Mouse (Mus musculus) lung, adult 2 months (tissue): ENCODE data around the gene Disp1. TPM values are rescaled to one million over a fixed set of nuclear protein-coding genes. Genes with fewer than 3 reads are reported as not detected.

Experiments used
- DNase-seq: peaks from one replicate; pipeline ENCODE4 v3.0.0; 2022
- H3K4me1 ChIP-seq: fragments of 200-500 bp; 2 replicates; pipeline ENCODE4 v1.6.1; 2011; ENCODE audit warnings: low read length; ENCODE audit not compliant: control insufficient read depth, insufficient read depth
- H3K4me3 ChIP-seq: fragments of 200-500 bp; replicated peaks from 2 replicates; pipeline ENCODE3; 2011; ENCODE audit warnings: low read depth, mild to moderate bottlenecking, control low read depth, low read length; ENCODE audit errors: extremely low read depth
- CTCF ChIP-seq: fragments of 200-500 bp; IDR thresholded peaks from 2 replicates; pipeline ENCODE4 v1.5.1; 2011; ENCODE audit warnings: mild to moderate bottlenecking, low read length, control low read depth; ENCODE audit not compliant: insufficient read depth
- POLR2A ChIP-seq: fragments of 200-500 bp; IDR thresholded peaks from 2 replicates; pipeline ENCODE4 v1.6.1; 2011; ENCODE audit warnings: low read depth, mild to moderate bottlenecking, control low read depth, low read length, borderline replicate concordance; ENCODE audit errors: extremely low read depth
- WGBS: fragments of 180-500 bp; shearing (Covaris S2); methylation state at CpG from one replicate; pipeline ENCODE4 v1.1.7; 2018; 5-methylcytosine and 5-hydroxymethylcytosine counted together
- polyA plus RNA-seq: library from polyadenylated mRNA; depleted of rRNA; stranded (reverse); fragments of >200 nt; gene quantifications from 2 replicates; pipeline ENCODE4 v1.2.3, GENCODE M21; 2012; rRNA removed

The Disp1 gene
- polyA plus RNA-seq, 1 experiment, result 9.7 TPM

DNA sequence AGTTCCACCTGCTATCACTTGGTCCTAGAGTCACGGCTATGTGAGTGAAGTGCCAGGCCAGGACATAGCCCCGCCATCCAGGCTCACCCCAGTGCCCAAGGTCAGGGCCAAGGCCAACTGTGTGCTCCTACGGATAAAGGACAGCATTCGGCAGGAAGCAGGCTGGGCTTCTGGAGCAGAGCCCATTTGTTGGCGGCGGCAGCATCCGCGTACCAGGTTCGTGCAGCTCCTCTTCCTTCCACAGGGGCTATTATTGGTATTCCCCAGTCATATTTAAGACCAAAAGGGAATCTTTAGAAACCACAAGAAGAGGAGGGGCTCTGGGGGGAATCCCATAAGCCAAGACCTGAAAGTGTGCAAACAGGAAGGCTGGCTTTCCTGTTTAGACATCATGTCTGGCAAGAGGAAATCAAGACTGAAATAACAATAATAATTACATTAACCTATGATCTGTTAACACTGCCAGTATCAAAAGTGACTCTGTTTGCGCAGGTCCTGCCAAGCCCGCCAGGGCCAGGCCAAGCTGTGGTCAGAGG, 180.4 kb downstream of the Disp1 start:
- Histone ChIP-seq H3K4me1 (peaks cover 5% of the 10 kb centered on the region), H3K4me3 (no peak overlapping the region)
- 27% methylated on average over 11 of the region's 11 CpGs for WGBS
- TF ChIP-seq POLR2A (no peak), CTCF (no peak)
- no peak for DNase-seq

DNA sequence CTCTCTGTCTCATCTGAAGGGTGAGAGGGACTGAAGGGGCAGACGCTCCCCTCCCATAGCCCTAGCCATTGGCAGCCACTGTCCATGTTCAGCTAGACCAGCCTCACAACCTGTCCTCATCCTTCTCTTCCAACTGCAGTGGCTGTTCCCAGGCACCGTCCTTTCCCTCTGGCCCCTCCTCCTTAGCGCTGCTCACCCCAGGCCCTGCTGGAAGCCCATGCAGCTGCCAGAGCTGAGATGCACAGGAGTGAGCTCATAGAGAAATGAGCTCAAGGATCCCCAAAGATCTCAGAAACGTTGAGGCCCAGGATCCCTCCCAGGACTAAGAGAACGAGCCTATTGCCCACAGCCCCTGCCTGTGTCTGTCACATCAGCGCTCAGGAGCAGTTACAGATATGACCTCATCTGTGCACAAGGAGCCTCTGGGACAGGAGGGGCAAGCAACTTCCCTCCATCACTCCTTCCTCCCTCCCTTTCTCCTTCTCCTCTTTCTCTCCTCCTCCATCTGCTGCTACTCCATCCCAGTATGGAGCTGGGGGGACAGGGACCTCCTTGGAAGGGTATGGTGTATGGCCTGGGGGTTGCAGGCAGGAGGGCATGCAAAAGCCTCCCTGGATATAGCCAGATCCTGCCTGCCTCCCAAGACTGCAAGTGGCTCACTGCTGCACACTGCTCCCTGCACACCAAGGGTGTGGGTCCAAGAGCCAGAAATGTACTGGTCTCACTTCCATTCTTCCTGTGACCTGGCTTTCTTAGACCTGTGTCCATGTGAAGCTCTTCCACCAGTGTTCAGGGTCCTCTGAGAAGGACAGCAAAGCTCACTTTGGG, 181.2 kb downstream of the Disp1 start:
- 60% methylated on average over 6 of the region's 6 CpGs for WGBS
- Histone ChIP-seq H3K4me1 (peaks cover 5% of the 10 kb centered on the region), H3K4me3 (no peak overlapping the region)
- DNase-seq, result no peak
- TF ChIP-seq CTCF (no peak), POLR2A (no peak)

DNA sequence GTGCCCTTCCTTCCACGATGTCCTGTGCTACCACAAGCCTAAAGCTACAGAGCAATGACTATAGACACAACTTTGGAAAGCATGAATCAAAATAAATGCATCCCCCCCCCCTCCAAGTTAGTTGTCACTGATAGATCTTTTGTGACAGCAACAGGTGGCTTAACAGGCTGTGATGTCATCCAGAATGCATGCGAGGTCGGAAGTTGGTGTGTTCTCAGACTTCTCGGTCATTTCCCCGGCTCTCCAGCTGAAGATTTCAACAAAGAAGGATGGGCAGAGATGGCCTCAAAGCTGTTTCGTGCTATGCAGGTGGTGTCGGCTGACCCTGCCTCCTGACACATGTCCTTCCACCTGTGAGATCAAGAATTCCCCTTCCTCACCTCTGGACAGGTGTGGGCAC, 181.9 kb downstream of the Disp1 start:
- no peak for DNase-seq
- H3K4me1 ChIP-seq, result peaks cover 5% of the 10 kb centered on the region
- no peak overlapping the region for H3K4me3 ChIP-seq
- TF ChIP-seq POLR2A, result no peak
- TF ChIP-seq CTCF, result no peak
- 80% methylated on average over 7 of the region's 7 CpGs for WGBS

Other genes with a start within 250 kb of the Disp1 start
- gene Aida, start 75.1 kb upstream of the Disp1 start, polyA plus RNA-seq, result 14.7 and 24.7 TPM in 2 replicates
- gene Brox, start 75.7 kb upstream of the Disp1 start, polyA plus RNA-seq, result 14.9 and 19.3 TPM in 2 replicates
- 45.6 and 57.0 TPM in 2 replicates for gene Mia3, start 148.0 kb upstream of the Disp1 start, polyA plus RNA-seq
- 5.6 and 10.3 TPM in 2 replicates for gene Taf1a, start 167.5 kb upstream of the Disp1 start, polyA plus RNA-seq
- gene Hhipl2, start 196.7 kb upstream of the Disp1 start, polyA plus RNA-seq, result 0.08 and 0.10 TPM in 2 replicates